Mouse (Mus musculus) stomach, embryonic 16.5 days (tissue): ENCODE results near the gene Gtf3c5. TPM values are rescaled to one million over a fixed set of nuclear protein-coding genes. Genes with fewer than 3 reads are reported as not detected.

Experiments used
- ATAC-seq: fragments of 200-750 bp; cut with Nextera tagmentation; 2 replicates; pipeline ENCODE4 v1.8.0; 2017; ENCODE audit warnings: moderate number of reproducible peaks, moderate TSS enrichment; ENCODE audit not compliant: insufficient read depth, low FRiP score
- H3K27ac ChIP-seq: fragments of 300-500 bp; sonication (generic); 2 replicates; pipeline ENCODE4 v1.5.1; 2014; ENCODE audit warnings: low read length
- H3K27me3 ChIP-seq: fragments of 300-500 bp; sonication (generic); 2 replicates; pipeline ENCODE4 v1.6.1; 2014; ENCODE audit warnings: low read length, control low read depth, mixed read lengths; ENCODE audit not compliant: control insufficient read depth, insufficient read depth
- H3K36me3 ChIP-seq: fragments of 300-500 bp; sonication (generic); 2 replicates; pipeline ENCODE4 v1.6.1; 2014; ENCODE audit warnings: low read length; ENCODE audit not compliant: control insufficient read depth, insufficient read depth
- H3K4me1 ChIP-seq: fragments of 300-500 bp; sonication (generic); 2 replicates; pipeline ENCODE4 v1.6.1; 2014; ENCODE audit warnings: low read length, control low read depth, mixed read lengths; ENCODE audit not compliant: control insufficient read depth, insufficient read depth
- H3K4me2 ChIP-seq: fragments of 300-500 bp; sonication (generic); 2 replicates; pipeline ENCODE4 v1.6.1; 2014; ENCODE audit warnings: low read depth, low read length, mixed read lengths
- H3K4me3 ChIP-seq: fragments of 300-500 bp; sonication (generic); replicated peaks from 2 replicates; pipeline ENCODE4 v1.5.1; 2014; ENCODE audit warnings: mild to moderate bottlenecking, low read length
- H3K9ac ChIP-seq: fragments of 300-500 bp; sonication (generic); 2 replicates; pipeline ENCODE4 v1.6.1; 2014; ENCODE audit warnings: low read length
- H3K9me3 ChIP-seq: fragments of 300-500 bp; sonication (generic); replicated peaks from 2 replicates; pipeline ENCODE4 v1.6.1; 2016; ENCODE audit warnings: low read length, control low read depth; ENCODE audit not compliant: control insufficient read depth
- WGBS: fragments of 180-500 bp; shearing (Covaris S2); extraction: QIAGEN DNeasy Blood & Tissue Kit; methylation state at CpG from one replicate; pipeline ENCODE4 v1.1.7; 2014; 5-methylcytosine and 5-hydroxymethylcytosine counted together
- polyA plus RNA-seq: library from polyadenylated mRNA; unstranded; fragments of >200 nt; fragmentation: Nextera tagmentation; extraction: Ambion mirVana; gene quantifications from 2 replicates; pipeline ENCODE4 v1.2.1, GENCODE M21; 2015

Gtf3c5 gene
- polyA plus RNA-seq, 1 experiment from 2014 or later, result 38.2 TPM

GRCm38 (mm10) chr2:28588574-28588973 is 5.0 kb upstream of the Gtf3c5 start:
- Histone ChIP-seq H3K27me3 (no peaks in the 10 kb centered on the region), H3K4me2 (no peak overlapping the region), H3K36me3 (no peaks in the 10 kb centered on the region), H3K9ac (no peak overlapping the region), H3K4me3 (no peak overlapping the region), H3K4me1 (no peaks in the 10 kb centered on the region), H3K27ac (no peak overlapping the region), H3K9me3 (no peaks in the 10 kb centered on the region)
- ATAC-seq, result no peak
- 27% methylated on average over 1 of the region's 1 CpGs for WGBS

DNA sequence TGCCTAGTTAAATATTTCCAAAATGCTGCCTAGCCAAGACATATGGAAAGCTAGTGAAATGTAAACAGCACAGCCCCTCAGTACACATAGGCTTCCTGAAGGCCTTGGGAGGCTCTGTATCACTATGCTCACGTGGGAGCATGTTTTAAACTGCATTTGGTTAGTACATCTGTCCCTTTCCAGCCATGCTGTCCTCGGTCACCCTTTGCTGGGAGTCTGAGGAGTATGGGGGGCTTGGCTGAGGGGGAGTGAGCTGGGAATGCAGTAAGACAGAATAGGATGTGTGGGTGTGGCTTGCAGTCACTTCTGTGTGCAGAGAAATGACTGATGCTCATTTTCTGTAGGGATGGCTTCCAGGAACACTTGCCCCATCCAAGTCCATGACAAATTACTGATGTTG is 2.2 kb upstream of the Gtf3c5 start:
- Histone ChIP-seq H3K4me3 (no peak overlapping the region), H3K9me3 (no peaks in the 10 kb centered on the region), H3K27me3 (no peaks in the 10 kb centered on the region), H3K4me2 (no peak overlapping the region), H3K9ac (no peak overlapping the region), H3K27ac (no peak overlapping the region), H3K36me3 (no peaks in the 10 kb centered on the region), H3K4me1 (peaks cover 4% of the 10 kb centered on the region; the same call in 1 of the 2 replicates)
- no peak for ATAC-seq
- 28% methylated on average over 2 of the region's 2 CpGs for WGBS

GRCm38 (mm10) chr2:28585043-28585571 is 1.6 kb upstream of the Gtf3c5 start:
- peaks cover 4% of the 10 kb centered on the region; the same call in 1 of the 2 replicates for H3K4me1 ChIP-seq
- H3K9ac ChIP-seq, result no peak overlapping the region
- H3K9me3 ChIP-seq, result no peaks in the 10 kb centered on the region
- H3K4me3 ChIP-seq, result no peak overlapping the region
- H3K4me2 ChIP-seq, result no peak overlapping the region
- no peaks in the 10 kb centered on the region for H3K27me3 ChIP-seq
- no peak for ATAC-seq
- no peak overlapping the region for H3K27ac ChIP-seq
- no peaks in the 10 kb centered on the region for H3K36me3 ChIP-seq
- WGBS, result 18% methylated on average over 6 of the region's 6 CpGs

DNA sequence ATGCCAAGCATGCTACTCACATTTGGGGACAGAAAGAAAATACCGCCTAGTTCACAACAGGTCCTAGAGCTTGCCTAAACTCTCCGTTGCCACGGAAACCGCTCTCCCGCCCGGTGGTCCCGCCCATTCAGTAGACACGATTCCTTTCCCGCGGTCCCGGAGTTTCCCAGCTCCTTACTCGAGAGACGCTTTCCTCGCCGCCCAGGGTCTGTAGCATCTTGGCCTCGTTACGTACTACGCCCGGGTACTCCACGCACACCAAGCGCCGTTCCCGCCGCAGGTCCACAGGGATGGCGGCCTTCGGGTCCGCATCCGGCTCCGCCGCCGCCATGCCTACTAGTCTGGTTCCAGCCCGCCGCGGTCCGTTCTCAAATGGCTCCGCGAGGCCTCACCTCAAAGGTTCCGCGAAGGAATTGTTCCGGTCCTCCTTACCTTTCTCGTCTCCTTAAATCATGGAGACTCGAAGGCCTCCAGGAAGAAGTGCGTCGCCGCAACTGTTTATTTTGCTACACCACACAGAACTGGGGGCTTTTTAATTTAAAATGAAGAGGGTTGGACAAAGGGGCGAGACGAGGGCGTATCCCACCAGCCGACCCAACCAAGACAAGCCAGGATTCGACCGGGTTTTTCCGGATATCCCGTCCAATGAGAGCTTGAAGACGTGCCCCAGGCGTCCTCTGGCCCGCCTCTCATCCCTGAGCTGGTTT is 751 bp downstream of the Gtf3c5 start:
- peak; percentile 94 for ATAC-seq
- peak overlapping the region; percentile 86 for H3K27ac ChIP-seq
- peak overlapping the region; percentile 80 for H3K4me3 ChIP-seq
- H3K27me3 ChIP-seq, result no peaks in the 10 kb centered on the region
- peaks cover 4% of the 10 kb centered on the region; the same call in 1 of the 2 replicates for H3K4me1 ChIP-seq
- no peaks in the 10 kb centered on the region for H3K9me3 ChIP-seq
- under 1% methylated on average over 56 of the region's 56 CpGs for WGBS
- H3K36me3 ChIP-seq, result 0 out of 2 replicates have a peak, but pooled peaks cover 3% of the 10 kb centered on the region
- H3K9ac ChIP-seq, result peak overlapping the region; percentile 82
- peak overlapping the region; percentile 67 for H3K4me2 ChIP-seq

- H3K4me1 ChIP-seq, result peaks cover 4% of the 10 kb centered on the region; the same call in 1 of the 2 replicates
- H3K36me3 ChIP-seq, result 0 out of 2 replicates have a peak, but pooled peaks cover 7% of the 10 kb centered on the region
- H3K4me2 ChIP-seq, result no peak overlapping the region
- H3K4me3 ChIP-seq, result no peak overlapping the region
- WGBS, result 74% methylated on average over 5 of the region's 5 CpGs
- no peaks in the 10 kb centered on the region for H3K27me3 ChIP-seq
- H3K9ac ChIP-seq, result no peak overlapping the region
- no peak for ATAC-seq
- no peaks in the 10 kb centered on the region for H3K9me3 ChIP-seq
- H3K27ac ChIP-seq, result no peak overlapping the region
Measured at GRCm38 (mm10) chr2:28578003-28578402, 5.5 kb downstream of the Gtf3c5 start.

DNA sequence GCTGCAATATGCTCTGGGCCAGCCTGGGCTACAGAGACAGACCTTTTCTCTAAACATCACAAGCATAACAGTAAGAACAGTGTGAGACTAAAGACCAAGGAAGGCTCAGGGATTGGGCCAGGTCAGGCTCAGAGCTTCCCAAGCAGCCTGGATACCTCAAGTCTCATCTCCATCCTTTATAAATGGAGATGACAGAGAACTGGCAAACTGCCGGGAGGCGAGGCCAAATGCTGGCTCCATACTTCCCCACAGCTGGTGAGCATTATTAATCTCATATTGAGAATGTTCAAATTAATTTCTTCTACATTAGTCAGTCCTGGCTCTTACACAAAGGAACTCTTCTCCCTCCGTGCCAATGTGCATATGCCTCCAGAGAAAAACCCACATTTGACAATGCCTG is 6.7 kb downstream of the Gtf3c5 start:
- no peaks in the 10 kb centered on the region for H3K27me3 ChIP-seq
- H3K4me3 ChIP-seq, result no peak overlapping the region
- WGBS, result 73% methylated on average over 3 of the region's 3 CpGs
- H3K9me3 ChIP-seq, result no peaks in the 10 kb centered on the region
- H3K36me3 ChIP-seq, result peaks cover 7% of the 10 kb centered on the region; the same call in 1 of the 2 replicates
- no peak for ATAC-seq
- H3K4me1 ChIP-seq, result peaks cover 1% of the 10 kb centered on the region; the same call in 1 of the 2 replicates
- H3K9ac ChIP-seq, result no peak overlapping the region
- H3K4me2 ChIP-seq, result no peak overlapping the region
- no peak overlapping the region for H3K27ac ChIP-seq

DNA sequence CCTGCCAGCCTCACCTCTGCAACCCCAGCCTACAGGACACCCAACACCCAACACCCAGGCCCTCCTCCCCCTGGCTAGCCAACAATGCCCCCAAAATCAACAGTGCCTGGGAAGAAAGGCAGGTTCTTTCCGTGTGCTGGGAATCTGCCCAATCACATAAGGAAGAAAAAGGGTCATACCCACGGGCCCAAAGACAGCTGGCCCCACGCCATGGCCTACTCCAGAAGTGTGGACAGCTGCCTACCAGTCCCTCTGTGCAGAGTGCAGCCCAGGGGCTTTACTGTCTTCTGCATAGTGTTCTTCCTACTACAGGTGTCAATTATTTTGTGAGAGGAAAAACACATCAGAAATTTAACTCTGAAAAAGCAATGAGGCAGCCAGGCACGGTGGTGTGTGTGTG is 8.2 kb downstream of the Gtf3c5 start:
- no peak overlapping the region for H3K4me3 ChIP-seq
- H3K27ac ChIP-seq, result no peak overlapping the region
- H3K4me1 ChIP-seq, result no peaks in the 10 kb centered on the region
- no peaks in the 10 kb centered on the region for H3K27me3 ChIP-seq
- peaks cover 11% of the 10 kb centered on the region; the same call in 1 of the 2 replicates for H3K36me3 ChIP-seq
- no peaks in the 10 kb centered on the region for H3K9me3 ChIP-seq
- H3K4me2 ChIP-seq, result no peak overlapping the region
- no peak overlapping the region for H3K9ac ChIP-seq
- WGBS, result 72% methylated on average over 4 of the region's 4 CpGs
- ATAC-seq, result peak; percentile 39; the same call in 1 of the 2 replicates

DNA sequence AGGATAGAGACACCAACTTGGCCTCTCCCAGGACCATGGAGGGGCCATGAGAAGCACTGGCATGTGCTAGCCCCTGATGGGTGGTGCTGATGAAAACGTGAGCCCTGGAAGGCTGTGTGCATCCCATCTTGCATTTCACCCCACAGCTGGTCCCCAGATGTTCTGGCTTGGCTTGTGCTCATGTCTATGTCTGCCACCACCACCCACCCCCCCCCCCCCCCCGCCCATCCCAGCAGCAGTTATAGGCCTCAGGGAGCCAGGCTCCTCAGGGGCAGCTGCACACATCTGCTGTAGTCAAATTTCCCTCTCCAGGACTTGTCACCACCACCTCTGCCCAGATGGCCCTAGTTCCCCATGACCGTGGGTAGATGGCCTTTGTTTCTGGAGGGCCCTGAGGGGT is 13.6 kb downstream of the Gtf3c5 start:
- ATAC-seq, result no peak
- Histone ChIP-seq H3K9me3 (no peaks in the 10 kb centered on the region), H3K36me3 (peaks cover 14% of the 10 kb centered on the region), H3K4me1 (no peaks in the 10 kb centered on the region), H3K4me2 (no peak overlapping the region), H3K4me3 (no peak overlapping the region), H3K9ac (no peak overlapping the region), H3K27ac (no peak overlapping the region), H3K27me3 (no peaks in the 10 kb centered on the region)
- WGBS, result 61% methylated on average over 2 of the region's 3 CpGs

DNA sequence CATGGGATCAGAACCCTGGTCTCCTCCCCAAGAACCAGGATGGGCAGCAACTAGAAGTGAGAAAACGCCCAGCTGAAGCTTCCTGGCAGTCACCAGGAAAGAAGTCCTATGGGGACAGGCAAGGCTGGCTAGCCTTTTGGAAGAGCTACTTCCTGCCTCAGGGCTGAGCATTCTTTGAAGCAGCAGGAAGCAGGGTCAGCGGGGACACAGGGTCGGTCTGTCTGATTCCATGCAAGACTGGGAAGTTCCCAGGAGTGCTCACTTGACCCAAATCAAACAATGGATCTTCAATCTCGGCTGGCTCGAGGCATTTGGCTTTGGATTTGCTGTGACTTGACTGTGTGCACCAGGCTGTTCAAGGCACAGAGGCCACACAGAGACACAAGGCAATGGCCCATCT is 17.0 kb downstream of the Gtf3c5 start:
- Histone ChIP-seq H3K27ac (no peak overlapping the region), H3K9ac (no peak overlapping the region), H3K36me3 (peaks cover 13% of the 10 kb centered on the region), H3K9me3 (no peaks in the 10 kb centered on the region), H3K4me2 (no peak overlapping the region), H3K27me3 (no peaks in the 10 kb centered on the region), H3K4me3 (no peak overlapping the region), H3K4me1 (no peaks in the 10 kb centered on the region)
- no peak for ATAC-seq
- 69% methylated on average over 5 of the region's 5 CpGs for WGBS
